Mouse (Mus musculus): Measurements from ENCODE around the gene Jmy.

GRCm38 (mm10) chr13:93380399-93381063 lies 119.1 kb downstream of the Jmy start:
- no peak for TF ChIP-seq GATA1 (IDR thresholded peaks at IDR 0.05; ENCODE audit: borderline replicate concordance, low read length)
- no peak for TF ChIP-seq FLI1 (IDR thresholded peaks at IDR 0.05; ENCODE audit: low read length)

Data from megakaryocyte, embryonic 14.5 days (primary cell).